Mouse (Mus musculus): ENCODE data around the gene Xirp1. TPM values are rescaled to one million over a fixed set of nuclear protein-coding genes. Genes with fewer than 3 reads are reported as not detected.

Xirp1 gene
- polyA plus RNA-seq, 1 experiment from 2014 or later, result not detected

DNA sequence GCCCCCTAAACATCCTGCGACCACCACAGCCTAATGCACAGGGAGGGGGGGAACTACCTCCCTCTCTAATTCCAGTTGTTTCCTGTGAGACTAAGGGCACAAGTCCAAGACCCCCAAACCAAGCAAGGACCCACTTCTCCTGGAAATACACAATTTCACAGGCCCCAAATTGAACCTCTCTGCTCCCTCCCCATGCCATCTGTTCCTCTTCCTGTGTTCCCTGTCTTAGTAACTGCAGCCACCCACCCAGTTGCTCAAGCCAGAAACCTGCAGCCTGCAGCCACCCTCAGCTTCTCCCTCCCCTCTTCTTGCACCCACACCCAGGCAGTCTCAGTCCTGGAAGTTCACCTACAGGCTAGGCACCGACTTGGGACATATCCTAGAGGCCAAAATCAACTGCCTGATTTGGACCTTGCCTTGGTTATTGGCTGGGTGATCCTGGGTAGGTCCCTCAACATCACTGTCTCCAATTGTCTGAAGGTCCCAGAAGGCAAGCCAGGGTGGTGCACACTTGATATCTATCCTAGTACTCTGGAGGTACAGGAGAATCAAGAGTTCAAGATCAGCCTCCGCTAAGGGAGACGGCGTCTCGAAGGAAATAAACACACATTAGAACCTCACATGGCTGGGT is 44.5 kb downstream of the Xirp1 start:
- DNase-seq (ENCODE audit: low spot score), result no peak
- H3K27me3 ChIP-seq (ENCODE audit: control insufficient read depth, insufficient read depth, low read length), result peaks cover 13% of the 10 kb centered on the region
- no peak for ATAC-seq (ENCODE audit: low FRiP score)
- H3K4me2 ChIP-seq (replicated peaks), result no peak overlapping the region
- WGBS, result 84% methylated on average over 6 of the region's 6 CpGs
- H3K9me3 ChIP-seq (ENCODE audit: control insufficient read depth, low read length), result no peaks in the 10 kb centered on the region
- H3K36me3 ChIP-seq (replicated peaks; ENCODE audit: control insufficient read depth, insufficient read depth), result no peaks in the 10 kb centered on the region
- H3K9ac ChIP-seq, result no peak overlapping the region
- no peak overlapping the region for H3K27ac ChIP-seq
- H3K4me1 ChIP-seq (replicated peaks; ENCODE audit: control insufficient read depth, insufficient read depth, low read length), result peaks cover 45% of the 10 kb centered on the region
- H3K4me3 ChIP-seq (replicated peaks; ENCODE audit: low read length), result no peak overlapping the region

DNA sequence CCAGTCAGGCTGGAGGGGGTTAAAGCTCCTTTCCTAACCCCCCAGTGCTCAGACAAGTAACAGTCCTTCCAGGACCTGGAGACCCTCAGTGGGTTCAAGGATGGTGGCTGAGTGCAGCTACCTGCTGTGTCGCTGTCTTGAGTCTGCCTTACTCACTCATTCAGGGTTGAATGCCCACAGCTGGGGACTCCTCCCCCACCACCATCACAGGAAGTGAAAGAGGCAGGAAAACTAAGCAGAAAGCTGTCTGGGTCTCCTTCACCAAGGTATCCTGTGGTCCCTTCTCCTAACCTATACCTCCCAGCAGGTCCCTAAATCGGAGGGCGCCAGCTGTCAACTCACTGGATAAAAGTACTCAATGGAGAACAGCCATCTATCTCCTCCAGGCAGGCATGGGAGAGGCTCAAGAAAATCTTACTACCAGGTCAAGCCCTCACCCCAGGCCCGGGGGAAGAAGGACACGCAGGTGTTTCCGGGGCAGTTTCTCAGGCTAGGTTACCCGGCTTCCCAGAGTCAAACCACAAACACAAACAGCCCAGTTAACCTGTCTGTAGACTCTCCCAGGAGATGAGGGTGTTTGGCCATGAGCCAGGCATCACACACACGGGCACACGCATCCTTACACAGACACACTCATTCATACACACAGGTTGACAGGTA is 45.1 kb downstream of the Xirp1 start:
- 45% methylated on average over 9 of the region's 9 CpGs for WGBS
- H3K4me3 ChIP-seq (replicated peaks; ENCODE audit: low read length), result no peak overlapping the region
- no peak overlapping the region for H3K27ac ChIP-seq
- H3K9ac ChIP-seq, result no peak overlapping the region
- no peak for ATAC-seq (ENCODE audit: low FRiP score)
- no peaks in the 10 kb centered on the region for H3K36me3 ChIP-seq (replicated peaks; ENCODE audit: control insufficient read depth, insufficient read depth)
- no peaks in the 10 kb centered on the region for H3K9me3 ChIP-seq (ENCODE audit: control insufficient read depth, low read length)
- peaks cover 39% of the 10 kb centered on the region for H3K4me1 ChIP-seq (replicated peaks; ENCODE audit: control insufficient read depth, insufficient read depth, low read length)
- H3K27me3 ChIP-seq (ENCODE audit: control insufficient read depth, insufficient read depth, low read length), result peaks cover 10% of the 10 kb centered on the region
- no peak overlapping the region for H3K4me2 ChIP-seq (replicated peaks)
- DNase-seq (ENCODE audit: low spot score), result no peak

DNA sequence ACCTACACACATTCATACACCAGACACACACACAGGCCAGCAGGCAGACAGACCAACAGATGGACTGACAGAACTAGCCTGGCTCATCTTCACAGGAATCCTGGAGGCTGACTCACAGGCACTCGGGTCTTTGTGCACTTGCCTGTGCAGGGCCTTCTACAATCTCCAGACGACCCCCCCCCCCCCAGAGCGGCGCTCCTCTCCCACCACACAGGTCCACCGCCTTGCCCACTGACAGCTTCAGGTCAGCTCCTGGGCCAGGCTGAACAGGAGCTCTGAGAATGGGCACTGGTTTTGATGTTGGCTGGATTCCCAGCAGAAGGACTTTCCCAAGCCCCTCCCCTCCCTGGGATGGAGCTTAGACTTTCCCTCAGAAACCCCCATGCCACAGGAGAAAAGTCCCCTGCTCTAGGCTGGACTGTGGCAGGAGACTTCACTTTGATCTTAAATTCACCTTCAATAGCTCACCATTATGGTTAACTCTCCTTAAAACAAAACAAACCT is 45.8 kb downstream of the Xirp1 start:
- Histone ChIP-seq H3K27ac (no peak overlapping the region), H3K4me2 (replicated peaks) (no peak overlapping the region), H3K9me3 (ENCODE audit: control insufficient read depth, low read length) (no peaks in the 10 kb centered on the region), H3K4me3 (replicated peaks; ENCODE audit: low read length) (no peak overlapping the region), H3K9ac (no peak overlapping the region), H3K36me3 (replicated peaks; ENCODE audit: control insufficient read depth, insufficient read depth) (no peaks in the 10 kb centered on the region), H3K4me1 (replicated peaks; ENCODE audit: control insufficient read depth, insufficient read depth, low read length) (peaks cover 33% of the 10 kb centered on the region), H3K27me3 (ENCODE audit: control insufficient read depth, insufficient read depth, low read length) (peaks cover 3% of the 10 kb centered on the region; the same call in 1 of the 2 replicates)
- no peak for ATAC-seq (ENCODE audit: low FRiP score)
- DNase-seq (ENCODE audit: low spot score), result no peak
- WGBS, result 60% methylated on average over 5 of the region's 5 CpGs

DNA sequence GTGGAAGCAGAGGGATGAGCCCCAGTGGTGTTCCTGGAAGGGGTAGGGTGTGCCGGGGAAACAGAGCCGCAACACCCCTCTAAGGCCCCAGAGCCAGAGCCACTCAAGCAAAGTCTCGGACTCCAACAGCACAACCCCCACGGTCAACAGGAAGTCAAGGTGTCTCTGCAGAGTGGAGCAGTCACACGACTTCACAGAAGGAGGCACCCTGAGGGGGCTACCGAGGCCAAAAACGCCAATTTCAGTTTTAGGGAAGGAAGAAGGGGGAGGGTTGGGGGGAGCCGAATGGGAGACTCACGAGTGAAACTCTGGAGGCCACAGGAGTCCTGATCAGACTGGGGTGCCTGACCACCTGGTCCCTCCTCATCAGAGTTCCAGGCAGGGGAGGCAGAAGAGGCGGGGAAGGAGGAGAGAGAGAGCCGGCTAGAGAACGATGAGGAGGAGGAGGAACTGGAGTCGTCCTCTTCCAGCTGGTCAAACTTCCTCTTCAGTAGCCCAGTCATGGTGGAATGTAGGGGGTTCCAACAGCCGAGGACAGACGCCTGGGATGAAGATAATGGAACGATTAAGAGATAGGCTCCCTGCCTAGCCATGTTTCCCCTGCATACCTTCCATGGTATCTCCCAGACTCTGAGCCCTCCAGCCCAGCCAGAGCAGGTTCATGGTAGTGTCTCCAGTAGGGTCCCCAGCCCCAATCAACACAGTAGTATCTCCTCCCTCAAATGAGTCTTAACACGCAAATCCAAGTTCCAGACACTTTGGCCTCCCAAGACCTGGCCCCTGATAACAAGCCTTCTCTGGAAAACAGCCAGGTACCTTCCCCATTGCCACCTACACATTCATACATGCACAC is 46.5 kb downstream of the Xirp1 start:
- peaks cover 27% of the 10 kb centered on the region for H3K4me1 ChIP-seq (replicated peaks; ENCODE audit: control insufficient read depth, insufficient read depth, low read length)
- no peak overlapping the region for H3K27ac ChIP-seq
- DNase-seq (ENCODE audit: low spot score), result no peak
- H3K36me3 ChIP-seq (replicated peaks; ENCODE audit: control insufficient read depth, insufficient read depth), result no peaks in the 10 kb centered on the region
- no peak overlapping the region for H3K9ac ChIP-seq
- no peak overlapping the region for H3K4me2 ChIP-seq (replicated peaks)
- no peaks in the 10 kb centered on the region for H3K9me3 ChIP-seq (ENCODE audit: control insufficient read depth, low read length)
- 61% methylated on average over 17 of the region's 17 CpGs for WGBS
- no peaks in the 10 kb centered on the region for H3K27me3 ChIP-seq (ENCODE audit: control insufficient read depth, insufficient read depth, low read length)
- H3K4me3 ChIP-seq (replicated peaks; ENCODE audit: low read length), result no peak overlapping the region
- no peak for ATAC-seq (ENCODE audit: low FRiP score)

DNA sequence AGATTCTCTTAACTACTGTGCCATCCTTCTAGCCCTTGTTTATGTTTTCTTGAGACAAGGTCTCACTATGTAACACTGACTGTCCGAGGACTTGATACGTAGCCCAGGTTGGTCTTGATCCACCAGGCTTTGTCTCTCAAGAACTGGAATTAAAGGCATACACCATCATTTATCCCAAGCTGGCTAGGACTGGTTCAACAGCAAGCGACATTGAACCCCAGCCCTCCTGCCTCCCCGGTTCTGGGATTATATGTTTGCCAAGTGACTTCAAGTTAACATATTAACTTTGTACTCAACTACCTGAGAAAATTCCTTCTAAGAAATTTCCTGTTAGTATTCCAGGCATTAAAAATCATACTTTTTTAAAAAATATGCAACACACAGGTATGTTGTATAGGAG is 48.1 kb downstream of the Xirp1 start:
- Histone ChIP-seq H3K4me2 (replicated peaks) (no peak overlapping the region), H3K9me3 (ENCODE audit: control insufficient read depth, low read length) (no peaks in the 10 kb centered on the region), H3K4me3 (replicated peaks; ENCODE audit: low read length) (no peak overlapping the region), H3K9ac (no peak overlapping the region), H3K27me3 (ENCODE audit: control insufficient read depth, insufficient read depth, low read length) (no peaks in the 10 kb centered on the region), H3K27ac (no peak overlapping the region), H3K4me1 (replicated peaks; ENCODE audit: control insufficient read depth, insufficient read depth, low read length) (peaks cover 26% of the 10 kb centered on the region), H3K36me3 (replicated peaks; ENCODE audit: control insufficient read depth, insufficient read depth) (no peaks in the 10 kb centered on the region)
- ATAC-seq (ENCODE audit: low FRiP score) (no peak), DNase-seq (ENCODE audit: low spot score) (no peak)
- 96% methylated on average over 4 of the region's 4 CpGs for WGBS

DNA sequence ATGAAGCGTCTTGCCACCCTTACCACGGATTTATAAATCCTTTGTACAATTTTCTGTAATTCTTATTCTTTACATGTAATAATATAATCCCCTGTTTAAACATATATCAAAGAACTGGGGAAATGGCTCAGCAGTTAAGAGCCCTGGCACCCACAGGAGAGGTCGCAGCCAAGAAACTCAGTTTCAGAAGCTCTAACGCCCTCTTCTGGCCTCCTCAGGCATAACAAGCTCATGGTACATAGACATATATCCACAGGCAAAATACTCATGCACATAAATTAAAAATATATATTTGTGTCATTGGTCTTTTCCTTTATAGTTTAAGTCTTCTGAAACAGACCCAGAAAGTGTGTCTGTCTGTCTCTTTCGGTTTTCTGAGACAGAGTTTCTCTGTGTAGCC is 48.8 kb downstream of the Xirp1 start:
- Histone ChIP-seq H3K4me1 (replicated peaks; ENCODE audit: control insufficient read depth, insufficient read depth, low read length) (peaks cover 26% of the 10 kb centered on the region), H3K9ac (no peak overlapping the region), H3K9me3 (ENCODE audit: control insufficient read depth, low read length) (no peaks in the 10 kb centered on the region), H3K4me2 (replicated peaks) (no peak overlapping the region), H3K4me3 (replicated peaks; ENCODE audit: low read length) (no peak overlapping the region), H3K36me3 (replicated peaks; ENCODE audit: control insufficient read depth, insufficient read depth) (no peaks in the 10 kb centered on the region), H3K27ac (no peak overlapping the region), H3K27me3 (ENCODE audit: control insufficient read depth, insufficient read depth, low read length) (no peaks in the 10 kb centered on the region)
- no peak for ATAC-seq (ENCODE audit: low FRiP score)
- DNase-seq (ENCODE audit: low spot score), result no peak
- WGBS, result 80% methylated on average over 5 of the region's 5 CpGs

DNA sequence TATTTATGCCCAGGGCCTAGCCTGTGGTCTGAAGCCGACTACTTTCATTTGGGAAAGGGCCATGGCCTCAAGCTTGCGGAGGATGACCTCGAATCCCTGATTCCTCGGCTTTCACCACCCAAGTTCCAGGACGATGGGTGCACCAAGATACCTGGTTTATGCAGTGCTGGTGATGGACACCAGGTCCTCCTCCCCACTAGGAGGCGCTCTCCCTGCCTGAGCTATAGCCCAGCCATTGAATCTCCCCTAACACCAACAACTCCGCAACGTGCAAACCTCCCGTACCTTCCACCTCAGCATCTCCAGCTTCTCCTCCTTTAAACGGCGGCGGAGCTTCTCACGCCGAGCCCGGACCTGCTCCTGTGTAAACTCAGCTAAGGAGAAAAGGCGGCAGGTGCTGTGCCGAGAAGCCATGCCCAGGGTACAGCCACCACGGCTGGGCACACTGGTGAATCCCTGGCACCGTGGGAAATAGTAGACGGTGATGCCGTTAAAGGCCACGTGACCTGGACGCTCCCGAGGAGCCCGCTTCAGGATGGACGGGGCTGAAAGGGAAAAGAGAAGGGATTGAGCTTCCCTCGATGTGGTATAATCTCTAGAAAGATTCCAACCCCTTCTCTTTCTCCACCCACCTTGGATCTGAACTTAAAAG is 49.4 kb downstream of the Xirp1 start:
- peaks cover 26% of the 10 kb centered on the region for H3K4me1 ChIP-seq (replicated peaks; ENCODE audit: control insufficient read depth, insufficient read depth, low read length)

DNA sequence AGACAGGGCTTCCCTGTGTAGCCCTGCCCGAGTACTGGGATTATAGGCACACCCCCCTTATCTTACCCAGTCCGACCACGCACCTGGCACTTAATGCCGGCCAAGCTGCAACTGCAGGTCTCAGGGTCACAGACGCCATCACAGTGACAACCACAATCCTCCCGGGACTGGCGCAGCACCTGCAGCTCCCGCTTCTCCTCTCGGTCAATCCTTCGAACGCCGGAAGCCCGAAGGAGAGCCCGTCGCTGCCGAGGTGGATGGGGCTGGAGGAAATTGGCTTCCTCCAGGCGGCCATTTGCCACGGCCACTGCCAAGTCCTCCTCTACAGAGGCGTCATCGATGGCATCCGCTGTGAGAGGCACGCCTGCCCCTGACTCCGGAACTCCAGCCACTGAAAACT is 50.1 kb downstream of the Xirp1 start:
- whole genome bisulfite sequencing, result 91% methylated on average over 23 of the region's 23 CpGs
- Histone ChIP-seq H3K4me1 (replicated peaks; ENCODE audit: control insufficient read depth, insufficient read depth, low read length) (peaks cover 24% of the 10 kb centered on the region), H3K27me3 (ENCODE audit: control insufficient read depth, insufficient read depth, low read length) (no peaks in the 10 kb centered on the region), H3K4me3 (replicated peaks; ENCODE audit: low read length) (no peak overlapping the region), H3K36me3 (replicated peaks; ENCODE audit: control insufficient read depth, insufficient read depth) (no peaks in the 10 kb centered on the region), H3K9ac (no peak overlapping the region), H3K4me2 (replicated peaks) (no peak overlapping the region), H3K9me3 (ENCODE audit: control insufficient read depth, low read length) (no peaks in the 10 kb centered on the region), H3K27ac (no peak overlapping the region)
- ATAC-seq (ENCODE audit: low FRiP score) (no peak), DNase-seq (ENCODE audit: low spot score) (no peak)

More for the DNA sequence above, 49.4 kb downstream of the Xirp1 start:
- 94% methylated on average over 27 of the region's 27 CpGs for WGBS
- no peak overlapping the region for H3K4me3 ChIP-seq (replicated peaks; ENCODE audit: low read length)
- no peaks in the 10 kb centered on the region for H3K9me3 ChIP-seq (ENCODE audit: control insufficient read depth, low read length)
- no peak overlapping the region for H3K27ac ChIP-seq
- ATAC-seq (ENCODE audit: low FRiP score), result no peak
- no peak for DNase-seq (ENCODE audit: low spot score)
- H3K9ac ChIP-seq, result no peak overlapping the region
- no peaks in the 10 kb centered on the region for H3K27me3 ChIP-seq (ENCODE audit: control insufficient read depth, insufficient read depth, low read length)
- no peaks in the 10 kb centered on the region for H3K36me3 ChIP-seq (replicated peaks; ENCODE audit: control insufficient read depth, insufficient read depth)
- H3K4me2 ChIP-seq (replicated peaks), result no peak overlapping the region

DNA sequence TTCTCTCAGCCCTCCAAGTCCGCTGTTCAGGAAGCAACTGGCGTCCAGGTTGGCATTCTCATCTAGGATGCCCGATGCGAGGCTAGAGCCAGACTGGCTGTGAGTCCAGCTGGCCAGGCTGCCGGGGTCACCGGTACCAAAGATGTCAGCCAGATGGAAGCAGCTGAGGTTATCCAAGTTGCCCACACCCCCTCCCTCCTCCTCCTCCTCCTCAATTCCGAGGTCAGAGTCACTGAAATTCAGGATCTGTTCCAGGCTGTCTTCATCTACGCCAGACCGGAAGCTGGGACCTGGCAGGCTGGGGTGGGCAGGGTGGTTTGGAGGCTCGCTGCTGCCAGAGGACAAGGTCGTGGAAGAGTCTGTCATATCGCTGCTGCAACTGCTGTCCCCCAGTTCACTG is 50.8 kb downstream of the Xirp1 start:
- DNase-seq (ENCODE audit: low spot score), result no peak
- no peak overlapping the region for H3K4me2 ChIP-seq (replicated peaks)
- H3K36me3 ChIP-seq (replicated peaks; ENCODE audit: control insufficient read depth, insufficient read depth), result no peaks in the 10 kb centered on the region
- no peaks in the 10 kb centered on the region for H3K27me3 ChIP-seq (ENCODE audit: control insufficient read depth, insufficient read depth, low read length)
- WGBS, result 82% methylated on average over 12 of the region's 12 CpGs
- no peak overlapping the region for H3K9ac ChIP-seq
- peaks cover 19% of the 10 kb centered on the region for H3K4me1 ChIP-seq (replicated peaks; ENCODE audit: control insufficient read depth, insufficient read depth, low read length)
- H3K4me3 ChIP-seq (replicated peaks; ENCODE audit: low read length), result no peak overlapping the region
- no peak overlapping the region for H3K27ac ChIP-seq
- ATAC-seq (ENCODE audit: low FRiP score), result no peak
- no peaks in the 10 kb centered on the region for H3K9me3 ChIP-seq (ENCODE audit: control insufficient read depth, low read length)
